Mouse (Mus musculus) gastrocnemius, adult 2 months (tissue): ENCODE data around the gene Pfdn2. TPM values are rescaled to one million over a fixed set of nuclear protein-coding genes. Genes with fewer than 3 reads are reported as not detected.
A peak's percentile ranks its signal among the peaks of the same experiment; 100 is the strongest.

Experiments
- DNase-seq: peaks from one replicate; pipeline ENCODE4 v3.0.0; 2022
- H3K27ac ChIP-seq: fragments of 200-600 bp; 2 replicates; pipeline ENCODE4 v1.8.1; 2022; ENCODE audit warnings: mild to moderate bottlenecking
- H3K4me3 ChIP-seq: fragments of 200-600 bp; 2 replicates; pipeline ENCODE4 v1.8.1; 2022; ENCODE audit warnings: mild to moderate bottlenecking, moderate library complexity
- CTCF ChIP-seq: fragments of 200-600 bp; IDR thresholded peaks from 2 replicates; pipeline ENCODE4 v1.8.1; 2022; ENCODE audit warnings: antibody characterized with exemption, mild to moderate bottlenecking, moderate library complexity
- intact Hi-C: fragments of 180-260 bp; cut with DNase I; formaldehyde crosslinking; loops from one replicate; pipeline ENCODE4 v1.15.1; 2025
- total RNA-seq, 2 experiments: library from RNA; stranded (reverse); gene quantifications; 2 replicates each; pipeline ENCODE4 v1.2.3; 2021

Pfdn2 gene
- total RNA-seq, 2 experiments from 2014 or later: 93.2 to 101 TPM

DNA sequence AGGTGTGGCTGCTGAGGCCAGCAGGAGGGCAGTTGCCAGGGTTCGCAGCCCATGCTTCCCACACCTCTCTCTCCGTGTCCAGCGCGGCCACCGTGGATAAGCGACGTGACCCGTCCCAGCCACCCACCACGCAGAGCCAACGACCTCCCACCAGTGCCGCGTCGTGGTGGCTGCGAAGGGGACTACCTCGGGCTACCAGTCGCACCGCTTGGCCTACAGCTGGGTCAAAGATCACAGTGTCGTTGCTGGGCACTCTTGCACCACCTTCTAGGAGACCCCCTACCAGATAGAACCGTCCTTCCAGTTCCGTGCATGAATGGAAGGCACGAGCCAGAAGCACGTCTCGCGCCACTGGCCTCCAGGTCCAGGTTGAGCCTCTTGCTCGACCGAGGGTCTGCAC is 14.8 kb downstream of the Pfdn2 start:
- intact Hi-C loops: loop anchor here (5.0 to 10.0 kb wide), 3 partner anchors 52 to 205 kb away; partner anchors contain the start of gene Usf1
- peak; percentile 34 for DNase-seq

DNA sequence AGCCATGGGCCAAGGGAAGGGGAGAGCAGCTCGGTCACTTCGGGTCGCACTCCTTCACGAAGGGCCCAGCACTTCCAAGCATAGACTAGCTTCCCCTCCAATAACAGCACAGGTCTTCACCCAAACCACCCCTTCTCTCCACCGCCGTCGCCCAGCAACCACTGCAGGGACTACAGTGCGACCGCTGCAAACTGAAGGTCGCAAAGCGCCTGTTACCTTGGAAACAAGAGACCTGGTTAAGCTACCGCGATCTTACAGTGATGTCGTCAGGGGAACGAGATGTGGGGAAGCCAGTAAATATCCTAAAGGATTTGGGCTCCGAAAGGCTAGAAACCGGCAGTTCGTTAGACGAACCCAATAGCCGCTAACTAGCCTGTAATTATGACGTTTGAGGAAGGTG is 15.2 kb downstream of the Pfdn2 start, which contains the start of gene Klhdc9:
Klhdc9 (minus strand) TSS at position 143 of the 400 bp plus-strand sequence.
- intact Hi-C loops: loop anchor here (5.0 to 10.0 kb wide), 3 partner anchors 52 to 204 kb away; partner anchors contain the start of gene Usf1
- Histone ChIP-seq H3K27ac (peak within 1 kb of the TSS; percentile 77), H3K4me3 (peak within 1 kb of the TSS; percentile 72)
- no peak for TF ChIP-seq CTCF
- DNase-seq: peak; percentile 86

More for the DNA sequence above, 14.8 kb downstream of the Pfdn2 start:
- no peak for TF ChIP-seq CTCF
- H3K4me3 ChIP-seq: peak overlapping the region; percentile 72
- H3K27ac ChIP-seq: peak overlapping the region; percentile 77

DNA sequence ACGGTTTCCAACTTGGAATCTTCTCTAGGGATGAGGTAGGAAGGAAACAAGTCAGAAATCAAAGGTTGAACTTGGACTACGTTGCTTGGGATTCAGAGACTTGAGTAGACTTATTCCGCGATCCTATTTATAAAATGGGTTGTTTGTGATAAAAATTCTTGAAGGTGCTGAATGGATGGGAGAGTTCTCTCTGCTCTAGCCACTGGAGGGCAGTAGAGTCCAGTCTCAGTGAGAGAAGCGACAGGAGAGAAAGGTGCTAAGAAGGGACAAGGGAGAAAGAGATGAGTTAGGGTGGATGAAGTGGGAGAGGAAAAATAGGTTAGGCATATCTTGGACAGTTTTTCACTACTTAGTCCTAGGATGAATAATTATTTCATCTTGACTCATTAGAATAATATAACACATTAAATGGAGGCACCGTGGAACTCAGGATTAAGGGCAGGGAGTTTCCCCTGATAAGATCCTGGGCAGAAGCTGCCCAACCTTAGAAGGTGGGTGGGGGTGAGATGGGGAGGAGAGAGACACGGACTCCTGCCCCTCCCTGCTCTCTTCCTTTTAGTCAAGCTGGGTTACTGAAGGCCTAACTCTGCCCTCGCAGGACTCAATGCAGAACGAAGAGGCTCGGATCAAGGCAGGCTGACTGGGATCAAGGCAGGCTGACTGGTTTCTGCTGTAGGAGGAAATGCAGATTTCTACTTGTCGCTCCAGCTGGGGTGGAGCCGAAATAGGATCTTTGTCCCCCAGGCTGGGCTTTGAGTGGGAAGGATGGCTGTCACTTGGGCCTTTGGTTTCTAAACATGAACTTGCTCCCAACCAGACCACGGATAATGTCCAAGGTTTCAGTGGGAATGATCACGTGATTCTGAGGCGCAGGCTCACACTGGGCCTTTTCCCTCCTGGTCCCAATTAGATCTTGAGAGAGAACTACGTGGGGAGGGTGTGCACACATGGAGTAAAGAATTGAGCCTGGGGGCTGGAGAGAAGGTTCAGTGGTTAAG is 15.9 kb downstream of the Pfdn2 start:
- peak; percentile 94 for TF ChIP-seq CTCF
- peak; percentile 64 for DNase-seq
- peak overlapping the region; percentile 77 for H3K27ac ChIP-seq
- intact Hi-C loops: loop anchor here (5.0 to 10.0 kb wide), 3 partner anchors 51 to 203 kb away; partner anchors contain the start of gene Usf1
- H3K4me3 ChIP-seq: peak overlapping the region; percentile 72

DNA sequence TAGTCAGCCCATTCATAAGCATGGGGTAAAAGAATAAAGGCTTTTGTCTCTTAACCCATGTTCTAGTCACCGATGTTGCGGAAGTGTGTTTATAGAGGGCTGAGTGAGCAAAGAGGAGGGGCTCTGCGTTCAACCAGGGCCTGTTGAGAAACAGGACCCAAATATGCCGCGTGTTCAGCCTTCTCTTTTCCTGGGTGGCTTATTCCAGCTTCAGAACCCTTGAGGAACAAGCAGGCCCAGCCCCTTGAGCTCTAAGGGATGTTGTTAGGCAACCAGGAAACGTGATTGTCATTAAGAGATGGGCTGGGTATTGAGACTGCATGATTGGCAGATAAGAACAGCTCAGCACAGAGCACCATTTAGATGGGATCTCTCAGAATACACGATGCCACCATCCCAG is 20.5 kb downstream of the Pfdn2 start:
- TF ChIP-seq CTCF: no peak

DNA sequence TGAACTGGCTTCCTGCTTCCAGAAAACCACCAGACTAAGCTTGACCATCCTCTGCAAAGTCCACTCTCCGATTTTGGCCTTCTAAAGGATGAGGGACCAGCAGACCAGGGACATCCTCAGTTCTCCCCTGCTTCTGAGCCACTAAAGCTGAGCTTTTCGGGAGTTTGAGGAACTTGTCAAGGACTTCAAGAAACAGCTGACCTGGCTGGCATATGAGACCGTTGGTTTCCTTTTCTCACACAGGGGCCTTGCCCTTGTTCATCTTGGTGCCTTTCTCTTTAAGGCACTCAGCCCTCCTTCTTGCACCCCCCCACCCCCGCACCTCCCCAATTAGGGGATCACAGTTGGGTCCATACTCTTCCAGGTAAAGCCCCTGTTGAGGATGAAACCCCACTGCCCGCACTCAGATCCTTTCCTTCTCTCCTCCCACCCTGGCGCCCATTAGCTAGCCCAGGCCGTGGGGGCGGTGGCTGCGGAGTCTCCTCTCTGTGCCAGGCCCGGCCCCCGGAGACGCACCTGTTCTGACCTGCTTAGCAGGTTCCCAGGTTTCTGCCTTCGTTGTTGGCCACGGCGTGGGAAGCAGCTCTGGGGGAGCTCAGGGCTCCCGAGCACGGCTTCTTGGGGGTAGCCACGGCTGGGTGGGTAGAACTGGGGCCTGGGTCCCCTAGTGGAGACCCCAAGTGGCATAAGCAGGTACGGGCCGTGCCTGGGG is 24.5 kb downstream of the Pfdn2 start, which contains the start of gene Nectin4:
Nectin4 (plus strand) TSS at position 255 of the 712 bp plus-strand sequence.
- no peak within 1 kb of the TSS for H3K4me3 ChIP-seq
- H3K27ac ChIP-seq: no peak within 1 kb of the TSS
- no peak for TF ChIP-seq CTCF
- no peak for DNase-seq
- intact Hi-C loops: loop anchor here (10.0 kb wide), 1 partner anchor 195 kb away; no protein-coding TSS in a partner anchor

More for the DNA sequence above, 20.5 kb downstream of the Pfdn2 start:
- intact Hi-C loops: loop anchor here (10.0 kb wide), 1 partner anchor 199 kb away; no protein-coding TSS in a partner anchor
- no peak for DNase-seq
- no peak overlapping the region for H3K27ac ChIP-seq
- no peak overlapping the region for H3K4me3 ChIP-seq

DNA sequence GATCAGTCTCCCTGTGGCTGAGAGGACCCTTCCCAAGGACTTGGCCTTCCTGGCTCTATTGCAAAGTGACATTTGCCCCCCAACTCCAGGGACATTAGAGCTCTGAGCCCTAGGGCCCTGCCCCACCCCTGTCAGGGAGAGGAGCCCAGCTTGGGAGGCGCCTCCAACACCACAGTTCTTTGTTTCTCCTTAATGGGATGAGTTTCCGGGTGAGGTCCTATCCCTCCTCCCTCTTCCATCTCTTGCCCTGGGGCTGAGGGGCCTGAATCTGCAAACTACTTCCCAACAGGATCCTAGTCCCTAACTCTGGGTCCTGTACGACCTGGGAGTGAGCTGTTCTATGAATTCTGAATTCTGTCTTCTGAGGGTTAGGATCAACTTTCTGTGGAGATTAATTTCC is 27.4 kb downstream of the Pfdn2 start:
- Histone ChIP-seq H3K27ac (no peak overlapping the region), H3K4me3 (no peak overlapping the region)
- no peak for TF ChIP-seq CTCF
- intact Hi-C loops: no loop called here
- no peak for DNase-seq

DNA sequence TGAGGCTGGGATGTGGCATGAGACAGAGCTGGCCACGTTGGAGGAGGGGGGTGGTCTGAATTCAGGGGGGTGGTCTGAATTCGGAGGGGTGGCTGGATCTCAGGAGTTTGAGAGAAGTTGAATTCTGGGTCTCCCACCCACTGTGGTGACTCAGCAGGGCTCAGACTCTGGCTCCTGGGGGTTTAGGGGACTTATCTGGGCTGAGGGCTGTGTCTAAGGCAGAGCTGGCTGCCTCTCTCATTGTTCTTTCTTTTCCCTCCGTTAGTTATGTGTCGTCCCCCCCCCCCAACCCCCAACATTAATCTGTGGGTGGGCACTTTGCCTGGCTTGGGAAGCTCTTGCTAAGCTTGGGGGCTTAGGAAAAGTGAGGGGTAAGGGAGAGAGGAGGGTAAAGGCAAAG is 28.5 kb downstream of the Pfdn2 start:
- Histone ChIP-seq H3K4me3 (no peak overlapping the region), H3K27ac (no peak overlapping the region)
- no peak for DNase-seq
- no peak for TF ChIP-seq CTCF
- intact Hi-C loops: no loop called here

DNA sequence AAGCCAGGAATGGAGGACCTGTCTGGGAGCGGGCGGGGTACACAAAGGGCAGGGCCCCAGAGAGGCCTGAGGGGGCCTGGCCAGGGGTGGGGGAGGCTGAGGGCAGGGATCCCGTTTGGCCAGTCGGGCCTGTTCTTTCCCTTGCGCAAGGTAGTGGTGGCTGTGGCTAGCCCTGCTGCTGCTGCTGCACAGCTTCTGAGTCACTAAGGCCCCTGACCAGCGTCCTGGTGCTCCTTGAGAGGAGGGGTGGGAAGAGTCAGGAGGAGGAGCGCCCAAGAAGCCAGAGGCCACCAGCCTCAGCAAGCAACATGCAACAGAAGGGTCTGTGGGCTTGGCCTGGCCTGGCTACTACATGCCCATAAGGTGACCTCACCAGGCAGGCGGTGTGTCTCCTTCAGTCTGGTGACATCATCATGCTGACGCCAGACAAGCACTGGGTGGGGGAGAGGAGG is 30.2 kb downstream of the Pfdn2 start:
- intact Hi-C loops: no loop called here
- no peak for TF ChIP-seq CTCF
- no peak for DNase-seq
- Histone ChIP-seq H3K27ac (no peak overlapping the region), H3K4me3 (no peak overlapping the region)

DNA sequence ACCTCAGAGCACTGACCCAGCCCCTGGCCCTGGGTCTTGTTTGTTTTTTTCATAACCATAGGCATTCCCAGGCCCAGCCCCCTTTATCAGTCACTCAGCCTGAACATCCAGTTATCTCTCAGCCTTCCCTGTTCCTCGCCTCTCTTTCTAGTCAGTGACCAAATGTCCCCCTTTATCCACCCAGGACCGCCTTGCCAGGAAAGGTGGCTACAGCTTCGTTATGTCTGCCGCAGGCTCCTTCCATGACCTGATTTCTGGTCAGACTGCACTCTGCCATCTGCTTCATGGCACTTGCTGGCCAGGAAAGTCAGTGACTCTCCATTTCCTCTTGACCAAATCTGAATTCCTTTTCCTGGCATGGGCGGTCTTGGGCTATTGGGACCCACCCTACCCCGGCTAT is 32.8 kb downstream of the Pfdn2 start:
- TF ChIP-seq CTCF: no peak
- intact Hi-C loops: no loop called here
- Histone ChIP-seq H3K27ac (no peak overlapping the region), H3K4me3 (no peak overlapping the region)
- no peak for DNase-seq

DNA sequence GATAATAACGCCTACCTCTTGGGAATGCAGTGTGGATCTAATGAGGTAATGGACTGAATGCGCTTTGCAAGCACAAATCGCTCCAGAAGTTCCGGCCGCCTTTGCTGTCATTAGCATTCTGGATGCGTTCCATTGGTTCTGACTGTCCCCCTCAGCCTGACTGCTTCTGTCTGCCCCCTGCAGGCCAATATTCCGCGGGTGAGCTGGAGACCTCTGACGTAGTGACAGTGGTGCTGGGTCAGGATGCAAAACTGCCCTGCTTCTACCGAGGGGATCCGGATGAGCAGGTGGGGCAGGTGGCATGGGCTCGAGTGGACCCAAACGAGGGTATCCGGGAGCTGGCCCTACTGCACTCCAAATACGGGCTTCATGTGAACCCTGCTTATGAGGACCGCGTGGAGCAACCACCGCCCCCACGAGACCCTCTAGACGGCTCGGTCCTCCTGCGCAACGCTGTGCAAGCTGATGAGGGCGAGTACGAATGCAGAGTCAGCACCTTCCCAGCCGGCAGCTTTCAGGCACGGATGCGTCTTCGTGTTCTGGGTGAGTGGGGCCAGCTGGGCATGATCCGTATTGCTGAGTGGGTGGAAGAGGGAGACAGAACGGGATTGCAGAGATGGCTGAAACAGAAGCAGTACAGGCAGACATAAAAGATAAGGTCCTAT is 34.6 kb downstream of the Pfdn2 start:
- peak; percentile 82 for DNase-seq
- no peak overlapping the region for H3K27ac ChIP-seq
- peak; percentile 73 for TF ChIP-seq CTCF
- H3K4me3 ChIP-seq: peak overlapping the region; percentile 53
- intact Hi-C loops: no loop called here

DNA sequence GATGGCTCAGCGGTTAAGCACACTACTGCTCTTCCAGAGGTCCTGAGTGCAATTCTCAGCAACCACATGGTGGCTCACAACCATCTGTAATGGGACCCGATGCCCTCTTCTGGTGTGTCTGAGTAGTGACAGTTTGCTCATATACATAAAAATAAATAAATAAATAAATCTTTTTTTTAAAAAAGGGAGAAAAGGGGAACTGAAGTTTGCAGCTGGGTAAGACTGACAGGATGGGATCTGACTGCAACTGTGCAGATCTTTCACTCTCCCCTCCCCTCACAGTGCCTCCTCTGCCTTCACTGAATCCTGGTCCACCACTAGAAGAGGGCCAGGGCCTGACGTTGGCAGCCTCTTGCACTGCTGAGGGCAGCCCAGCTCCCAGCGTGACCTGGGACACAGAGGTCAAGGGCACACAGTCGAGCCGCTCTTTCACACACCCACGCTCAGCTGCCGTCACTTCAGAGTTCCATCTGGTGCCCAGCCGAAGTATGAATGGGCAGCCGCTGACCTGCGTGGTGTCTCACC is 36.7 kb downstream of the Pfdn2 start:
- intact Hi-C loops: no loop called here
- peak; percentile 3; the same call in 1 of the 2 replicates for TF ChIP-seq CTCF
- no peak overlapping the region for H3K4me3 ChIP-seq
- no peak overlapping the region for H3K27ac ChIP-seq
- no peak for DNase-seq

DNA sequence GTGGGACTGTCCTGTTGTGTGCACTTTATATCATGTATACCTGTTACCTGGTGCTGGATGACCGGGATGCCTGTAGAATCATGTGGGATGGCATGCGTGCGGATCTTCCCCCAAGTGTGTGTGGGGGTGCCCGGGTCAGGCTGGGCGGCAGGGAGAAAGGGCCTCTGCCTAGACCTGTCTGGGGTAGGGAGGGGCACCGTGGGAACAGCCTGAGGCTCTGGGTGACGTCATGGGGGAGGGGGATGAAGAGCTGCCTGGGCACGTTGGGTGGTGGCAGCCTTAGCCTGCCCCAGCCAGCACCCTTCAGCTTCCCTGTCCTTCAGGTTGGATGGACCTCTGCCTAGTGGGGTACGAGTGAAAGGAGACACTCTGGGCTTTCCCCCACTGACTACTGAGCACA is 38.9 kb downstream of the Pfdn2 start:
- no peak for DNase-seq
- no peak for TF ChIP-seq CTCF

More for the DNA sequence above, 38.9 kb downstream of the Pfdn2 start:
- Histone ChIP-seq H3K27ac (no peak overlapping the region), H3K4me3 (no peak overlapping the region)
- intact Hi-C loops: no loop called here
